8 mouse cellular contexts compared by ENCODE assay signal in genomic region chr3:37419458-37419991, GRCm38 (mm10). TPM values are rescaled to one million over a fixed set of nuclear protein-coding genes. Genes with fewer than 3 reads are reported as not detected.
A peak's percentile ranks its signal among the peaks of the same experiment; 100 is the strongest.
DNase-seq lines count a peak whose midpoint lies in the region; ATAC-seq lines count a peak whose summit lies in the region.

Gene Spata5, plus strand, starts transcription at chr3:37419896.

- intact Hi-C loops in heart, postnatal 14 days (cut with DNase I), result no loop called here

- 1% methylated on average over 42 of the region's 50 CpGs for WGBS in forebrain, embryonic 14.5 days
- WGBS in neural tube, embryonic 15.5 days, result 1% methylated on average over 49 of the region's 50 CpGs

- DNase-seq in ES-CJ7 (ENCODE audit: low read depth, low spot score), result peak; percentile 99
- peak; percentile 98 for DNase-seq in cerebellum, adult 11 months
- peak; percentile 99 for DNase-seq in forebrain, embryonic 14.5 days (ENCODE audit: low spot score)
- peak; percentile 97 to 98 for DNase-seq in heart, postnatal 14 days
- peak; percentile 97 for DNase-seq in layer of hippocampus, adult 11-12 months (ENCODE audit: low spot score)
- peak; percentile 98 for DNase-seq in lung, adult 18-20 months
- peak; percentile 99 for DNase-seq in testis, postnatal 14 days (ENCODE audit: low spot score)

- peak; percentile 95 for ATAC-seq in forebrain, embryonic 14.5 days
- ATAC-seq in neural tube, embryonic 15.5 days (ENCODE audit: low FRiP score), result peak; percentile 96

- H3K36me3 ChIP-seq in forebrain, embryonic 14.5 days (ENCODE audit: control insufficient read depth, insufficient read depth, low read length), result no peaks in the 10 kb centered on the region
- H3K36me3 ChIP-seq in neural tube, embryonic 15.5 days, result no peaks in the 10 kb centered on the region

- peak within 1 kb of the TSS; percentile 80 for H3K27ac ChIP-seq in forebrain, embryonic 14.5 days (ENCODE audit: low read depth, low read length)
- peak within 1 kb of the TSS; percentile 95 for H3K27ac ChIP-seq in neural tube, embryonic 15.5 days (replicated peaks)

- peak within 1 kb of the TSS; percentile 86 for H3K4me2 ChIP-seq in forebrain, embryonic 14.5 days (ENCODE audit: low read length)
- H3K4me2 ChIP-seq in neural tube, embryonic 15.5 days, result peak within 1 kb of the TSS; percentile 79

- no peaks in the 10 kb centered on the region for H3K27me3 ChIP-seq in forebrain, embryonic 14.5 days (replicated peaks; ENCODE audit: control insufficient read depth, insufficient read depth, low read length)
- no peaks in the 10 kb centered on the region for H3K27me3 ChIP-seq in neural tube, embryonic 15.5 days (replicated peaks)

- H3K4me1 ChIP-seq in forebrain, embryonic 14.5 days (ENCODE audit: control insufficient read depth, insufficient read depth, low read length), result no peaks in the 10 kb centered on the region; the same call in 1 of the 2 replicates
- H3K4me1 ChIP-seq in neural tube, embryonic 15.5 days, result peaks cover 21% of the 10 kb centered on the region

- peak within 1 kb of the TSS; percentile 87 for H3K4me3 ChIP-seq in forebrain, embryonic 14.5 days (ENCODE audit: low read depth, low read length)
- peak within 1 kb of the TSS; percentile 74 for H3K4me3 ChIP-seq in neural tube, embryonic 15.5 days (replicated peaks)

- H3K9ac ChIP-seq in forebrain, embryonic 14.5 days (ENCODE audit: low read length), result peak within 1 kb of the TSS; percentile 80
- peak within 1 kb of the TSS; percentile 85 for H3K9ac ChIP-seq in neural tube, embryonic 15.5 days (replicated peaks)

- no peaks in the 10 kb centered on the region for H3K9me3 ChIP-seq in forebrain, embryonic 14.5 days (replicated peaks; ENCODE audit: control insufficient read depth, low read length)
- H3K9me3 ChIP-seq in neural tube, embryonic 15.5 days (replicated peaks), result no peaks in the 10 kb centered on the region

RNA-seq across cellular contexts. Expression of gene Spata5, which starts in this region (rescaled TPM):
- 37.0 and 38.5 TPM in 2 replicates for polyA plus RNA-seq in forebrain, embryonic 14.5 days (2014; fragmentation: Nextera tagmentation; extraction: Ambion mirVana)
- 10 to 100 TPM; 15.6 to 18.3 TPM for total RNA-seq in heart, postnatal 14 days (2021)
- polyA plus RNA-seq in neural tube, embryonic 15.5 days (2015; fragmentation: Nextera tagmentation; extraction: Ambion mirVana), result 29.5 and 31.7 TPM in 2 replicates

Comparison
In these comparisons a context has a peak if more than half of its experiments do, and no peak if none do; other contexts are left out.
1. Peak in every context shown above with its lines: DNase-seq, ATAC-seq, H3K4me3 ChIP-seq and H3K27ac ChIP-seq.